Mouse (Mus musculus): ENCODE measurements around the gene Timm10b. TPM values are rescaled to one million over a fixed set of nuclear protein-coding genes. Genes with fewer than 3 reads are reported as not detected.
A peak's percentile ranks its signal among the peaks of the same experiment; 100 is the strongest.

Timm10b gene
- total and polyA plus RNA-seq, 3 experiments, result 86.2 to 103 (median 99.3) TPM

DNA sequence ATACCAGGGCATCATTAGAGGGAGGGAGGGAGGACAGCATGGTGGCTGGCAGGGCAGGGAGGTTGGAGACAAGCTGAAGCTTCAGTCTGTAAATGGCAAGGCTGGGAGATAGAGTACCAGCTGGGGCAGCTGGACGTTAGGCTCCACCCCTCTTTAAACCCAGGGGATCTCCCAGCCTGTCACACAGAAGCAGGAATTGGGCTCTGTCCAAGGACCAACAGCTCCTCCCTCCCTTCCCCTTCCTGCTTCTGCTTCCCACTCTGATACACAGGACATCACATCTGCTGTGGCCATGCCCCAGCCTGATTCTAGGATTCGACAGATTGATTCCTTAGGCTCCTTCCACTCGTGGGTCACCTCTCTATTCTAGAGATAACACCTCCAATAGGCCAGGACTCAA is 11.2 kb upstream of the Timm10b start:
- dilution Hi-C loops (cut with MboI; ENCODE audit: extremely low pct_ligation_motif_present, extremely low pct_unique_long_range_greater_than_20kb, low sequenced_read_pairs) (no loop called here), in situ Hi-C loops (cut with MboI; ENCODE audit: low pct_ligation_motif_present, low pct_unique_long_range_greater_than_20kb, low sequenced_read_pairs) (no loop called here)
- Histone ChIP-seq H3K4me3 (replicated peaks in 1 of 3; ENCODE audit: low read depth in 2 of 3, low read length in 2 of 3, poor library complexity in 1 of 3) (no peak overlapping the region), H3K79me2 (replicated peaks; ENCODE audit: control insufficient read depth, extremely low read depth, insufficient read depth, poor library complexity, severe bottlenecking) (no peaks in the 10 kb centered on the region), H3K9ac (ENCODE audit: insufficient read depth, low read depth) (no peak overlapping the region), H3K36me3 (replicated peaks in 1 of 2; ENCODE audit: control insufficient read depth in 1 of 2, insufficient read depth in 1 of 2, low read length in 1 of 2) (peaks cover 0 to 12% of the 10 kb centered on the region in 2 experiments), H3K27me3 (replicated peaks) (peaks cover 9% of the 10 kb centered on the region), H3K4me2 (ENCODE audit: insufficient read depth, low read depth, poor library complexity, severe bottlenecking) (no peak overlapping the region), H3K4me1 (ENCODE audit: control insufficient read depth in 1 of 2, insufficient read depth in 2 of 2) (peaks cover 3 to 40% of the 10 kb centered on the region in 2 experiments; a peak in 3 of 4 replicates), H3K9me3 (replicated peaks; ENCODE audit: low read length) (no peaks in the 10 kb centered on the region), H3K27ac (ENCODE audit: insufficient read depth, low read depth) (no peak overlapping the region)
- DNase-seq (ENCODE audit: extremely low read depth), result no peak
- TF ChIP-seq MXI1 (IDR thresholded peaks at IDR 0.05; ENCODE audit: low read depth, low read length) (no peak), MAX (IDR thresholded peaks at IDR 0.05; ENCODE audit: low read length) (no peak), KAT2A (IDR thresholded peaks at IDR 0.05; ENCODE audit: insufficient replicate concordance, low read length) (no peak), SIN3A (IDR thresholded peaks at IDR 0.05; ENCODE audit: low read length) (no peak), CHD1 (IDR thresholded peaks at IDR 0.05; ENCODE audit: low read depth, low read length) (no peak), SMC3 (IDR thresholded peaks at IDR 0.05; ENCODE audit: low read depth, low read length) (no peak), POLR2A (IDR thresholded peaks at IDR 0.05; ENCODE audit: low read depth, low read length) (no peak), USF2 (conservative IDR thresholded peaks at IDR 0.05; ENCODE audit: low read depth, low read length) (no peak), MYC (IDR thresholded peaks at IDR 0.05; ENCODE audit: low read depth, low read length) (no peak), RCOR1 (conservative IDR thresholded peaks at IDR 0.05; ENCODE audit: low read depth, low read length) (no peak), CHD2 (IDR thresholded peaks at IDR 0.05; ENCODE audit: low read length) (no peak)

DNA sequence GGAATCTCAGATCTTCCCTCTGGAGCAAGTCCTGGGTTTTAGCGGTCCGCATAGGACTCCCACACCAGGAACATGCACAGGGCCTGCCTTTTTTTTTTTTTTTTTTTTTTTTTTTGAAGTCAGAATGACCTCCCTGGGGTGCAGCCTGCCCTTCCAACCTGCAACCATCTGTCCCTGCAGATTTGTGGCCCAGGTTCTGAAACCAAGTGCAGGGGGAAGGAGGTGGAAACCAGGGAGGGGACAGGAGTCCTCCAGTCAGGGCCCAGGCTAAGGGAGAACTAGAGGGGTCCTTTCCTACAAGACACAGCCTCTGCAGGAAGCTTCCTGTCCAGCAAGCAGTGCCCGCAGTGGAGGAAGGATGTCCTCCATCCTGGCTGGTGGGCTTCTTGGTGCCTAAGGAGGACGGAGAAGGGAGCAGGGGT is 7.3 kb upstream of the Timm10b start:
- Histone ChIP-seq H3K9ac (ENCODE audit: insufficient read depth, low read depth) (peak overlapping the region; percentile 51; the same call in 1 of the 2 replicates), H3K4me2 (ENCODE audit: insufficient read depth, low read depth, poor library complexity, severe bottlenecking) (peak overlapping the region; percentile 84), H3K4me3 (replicated peaks in 1 of 3; ENCODE audit: low read depth in 2 of 3, low read length in 2 of 3, poor library complexity in 1 of 3) (peak overlapping the region in 2 of 3 experiments; percentile 69 to 76), H3K36me3 (replicated peaks in 1 of 2; ENCODE audit: control insufficient read depth in 1 of 2, insufficient read depth in 1 of 2, low read length in 1 of 2) (peaks cover 15 to 30% of the 10 kb centered on the region in 2 experiments), H3K4me1 (ENCODE audit: control insufficient read depth in 1 of 2, insufficient read depth in 2 of 2) (peaks cover 3 to 33% of the 10 kb centered on the region in 2 experiments; a peak in 3 of 4 replicates), H3K27me3 (replicated peaks) (peaks cover 9% of the 10 kb centered on the region), H3K27ac (ENCODE audit: insufficient read depth, low read depth) (no peak overlapping the region), H3K79me2 (replicated peaks; ENCODE audit: control insufficient read depth, extremely low read depth, insufficient read depth, poor library complexity, severe bottlenecking) (no peaks in the 10 kb centered on the region), H3K9me3 (replicated peaks; ENCODE audit: low read length) (no peaks in the 10 kb centered on the region)
- dilution Hi-C loops (cut with MboI; ENCODE audit: extremely low pct_ligation_motif_present, extremely low pct_unique_long_range_greater_than_20kb, low sequenced_read_pairs), result no loop called here
- peak; percentile 85 for TF ChIP-seq ZNF384 (IDR thresholded peaks at IDR 0.05; ENCODE audit: low read depth, low read length)
- no peak for TF ChIP-seq NELFE (IDR thresholded peaks at IDR 0.05; ENCODE audit: low read depth, low read length)
- no peak for DNase-seq (ENCODE audit: extremely low read depth)
- in situ Hi-C loops (cut with MboI; ENCODE audit: low pct_ligation_motif_present, low pct_unique_long_range_greater_than_20kb, low sequenced_read_pairs), result no loop called here

DNA sequence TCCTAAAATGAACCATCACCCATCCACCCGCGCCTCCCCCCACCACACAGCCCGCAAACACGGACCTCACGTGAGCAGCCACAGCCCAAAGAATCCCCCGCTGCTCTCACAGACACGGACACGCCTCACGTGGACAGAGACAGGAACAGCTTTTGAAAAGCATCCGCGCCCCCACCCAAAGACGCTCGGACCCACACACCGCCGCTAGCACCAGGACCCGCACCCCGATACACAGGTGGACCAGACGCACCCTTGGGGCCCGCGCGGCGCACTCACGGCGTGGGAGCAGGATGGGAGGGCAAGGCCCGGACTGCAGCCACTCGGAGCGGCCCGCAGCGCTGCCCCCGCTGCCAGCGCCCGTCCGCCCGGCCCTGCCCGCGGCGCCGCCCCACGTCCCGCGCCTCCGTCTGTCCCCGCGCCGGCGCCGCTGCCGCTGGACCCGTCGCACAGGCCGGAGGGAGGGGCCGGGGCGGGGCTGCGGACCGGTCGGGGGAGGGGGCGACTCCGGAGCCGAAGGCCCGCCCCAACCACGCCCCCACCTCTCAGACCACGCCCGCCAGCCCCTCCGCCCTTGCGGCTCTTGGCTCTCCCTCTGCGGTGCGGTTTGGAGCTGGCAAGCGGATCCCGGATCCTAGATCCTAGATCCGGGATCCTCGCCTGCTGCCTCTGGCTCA is 6.6 kb upstream of the Timm10b start, which contains the start of gene Trim3:
Gene Trim3 (minus strand): TSS at position 445 of the 674 bp plus-strand sequence.
- Histone ChIP-seq H3K36me3 (replicated peaks in 1 of 2; ENCODE audit: control insufficient read depth in 1 of 2, insufficient read depth in 1 of 2, low read length in 1 of 2) (peaks cover 18 to 37% of the 10 kb centered on the region in 2 experiments), H3K9ac (ENCODE audit: insufficient read depth, low read depth) (peak within 1 kb of the TSS; percentile 51), H3K4me3 (replicated peaks in 1 of 3; ENCODE audit: low read depth in 2 of 3, low read length in 2 of 3, poor library complexity in 1 of 3) (peak within 1 kb of the TSS; percentile 53 to 76 (median 69)), H3K9me3 (replicated peaks; ENCODE audit: low read length) (no peaks in the 10 kb centered on the region), H3K79me2 (replicated peaks; ENCODE audit: control insufficient read depth, extremely low read depth, insufficient read depth, poor library complexity, severe bottlenecking) (no peaks in the 10 kb centered on the region), H3K27me3 (replicated peaks) (peaks cover 9% of the 10 kb centered on the region), H3K27ac (ENCODE audit: insufficient read depth, low read depth) (no peak within 1 kb of the TSS), H3K4me2 (ENCODE audit: insufficient read depth, low read depth, poor library complexity, severe bottlenecking) (peak within 1 kb of the TSS; percentile 84), H3K4me1 (ENCODE audit: control insufficient read depth in 1 of 2, insufficient read depth in 2 of 2) (peaks cover 3 to 28% of the 10 kb centered on the region in 2 experiments; a peak in 3 of 4 replicates)
- 0 out of 2 replicates have a peak, but pooled peaks have one; percentile 20 for TF ChIP-seq MXI1 (IDR thresholded peaks at IDR 0.05; ENCODE audit: low read depth, low read length)
- TF ChIP-seq ZC3H11A (IDR thresholded peaks at IDR 0.05; ENCODE audit: low read depth, low read length), result no peak
- TF ChIP-seq BHLHE40 (IDR thresholded peaks at IDR 0.05; ENCODE audit: low read depth, low read length), result peak; percentile 85
- no peak for TF ChIP-seq TBP (conservative IDR thresholded peaks at IDR 0.05; ENCODE audit: low read depth, low read length)
- TF ChIP-seq MYC (IDR thresholded peaks at IDR 0.05; ENCODE audit: low read depth, low read length), result no peak
- TF ChIP-seq NRF1 (IDR thresholded peaks at IDR 0.05; ENCODE audit: low read depth, low read length), result peak; percentile 64
- TF ChIP-seq SMC3 (IDR thresholded peaks at IDR 0.05; ENCODE audit: low read depth, low read length), result no peak
- in situ Hi-C loops (cut with MboI; ENCODE audit: low pct_ligation_motif_present, low pct_unique_long_range_greater_than_20kb, low sequenced_read_pairs) (no loop called here), dilution Hi-C loops (cut with MboI; ENCODE audit: extremely low pct_ligation_motif_present, extremely low pct_unique_long_range_greater_than_20kb, low sequenced_read_pairs) (no loop called here)
- DNase-seq (ENCODE audit: extremely low read depth), result peak; percentile 53
